Mouse (Mus musculus) ES-E14 (cell line): ENCODE measurements at regions not wholly inside any gene's neighbourhood (a gene's known extent, or its start where the extent isn't known, plus 50 kb on each side); places are given as distances from the start of the nearest gene placed in this dataset.

ENCODE experiments used
- DNase-seq: peaks from one replicate; pipeline ENCODE4 v3.0.0-alpha.2; 2013; ENCODE audit warnings: low read depth, low spot score
- H3K27ac ChIP-seq: 2 replicates; pipeline ENCODE4 v1.5.1; 2012; ENCODE audit warnings: low read depth, mild to moderate bottlenecking, low read length, moderate library complexity, mixed read lengths; ENCODE audit not compliant: poor library complexity, insufficient read depth, severe bottlenecking
- H3K36me3 ChIP-seq: 2 replicates; pipeline ENCODE4 v1.6.1; 2012; ENCODE audit warnings: mild to moderate bottlenecking, low read length, moderate library complexity, mixed read lengths; ENCODE audit not compliant: control insufficient read depth, poor library complexity, insufficient read depth, severe bottlenecking
- H3K4me1 ChIP-seq, 2 experiments: fragments of 150-350 bp in 1 of 2; sonication (generic) in 1 of 2; 2 replicates each; pipeline ENCODE4 v1.6.1; 2012; ENCODE audit warnings: low read length in 2 of 2, mild to moderate bottlenecking in 1 of 2, mixed read lengths in 1 of 2; ENCODE audit not compliant: control insufficient read depth in 2 of 2, insufficient read depth in 2 of 2, poor library complexity in 1 of 2
- H3K4me3 ChIP-seq, 2 experiments: fragments of 150-350 bp in 1 of 2; sonication (generic) in 1 of 2; 2 replicates each; pipeline ENCODE4 v1.5.1; 2012; ENCODE audit warnings: low read length in 2 of 2, low read depth in 1 of 2, mild to moderate bottlenecking in 1 of 2, mixed read lengths in 1 of 2; ENCODE audit not compliant: insufficient read depth in 1 of 2, poor library complexity in 1 of 2, severe bottlenecking in 1 of 2
- H3K9ac ChIP-seq: 2 replicates; pipeline ENCODE4 v1.6.1; 2012; ENCODE audit warnings: low read depth, mild to moderate bottlenecking, low read length, mixed read lengths; ENCODE audit not compliant: poor library complexity, insufficient read depth, severe bottlenecking
- H3K9me3 ChIP-seq: fragments of 150-350 bp; sonication (generic); 2 replicates; pipeline ENCODE4 v1.6.1; 2012; ENCODE audit warnings: low read depth, mild to moderate bottlenecking, low read length; ENCODE audit not compliant: control insufficient read depth, insufficient read depth
- CHD2 ChIP-seq: IDR thresholded peaks from 2 replicates; pipeline ENCODE4 v1.6.1; 2014; ENCODE audit warnings: mild to moderate bottlenecking, low read depth, low read length, inconsistent platforms
- HCFC1 ChIP-seq: IDR thresholded peaks from 2 replicates; pipeline ENCODE4 v1.6.1; 2012; ENCODE audit warnings: low read length, inconsistent platforms, borderline replicate concordance; ENCODE audit not compliant: insufficient read depth
- MAFK ChIP-seq: IDR thresholded peaks from 2 replicates; pipeline ENCODE4 v1.6.1; 2014; ENCODE audit warnings: mild to moderate bottlenecking, low read depth, low read length, inconsistent platforms; ENCODE audit not compliant: insufficient read depth
- ZC3H11A ChIP-seq: IDR thresholded peaks from 2 replicates; pipeline ENCODE4 v1.6.1; 2012; ENCODE audit warnings: low read depth, mild to moderate bottlenecking, inconsistent platforms, low read length, borderline replicate concordance
- ZNF384 ChIP-seq: IDR thresholded peaks from 2 replicates; pipeline ENCODE4 v1.6.1; 2012; ENCODE audit warnings: low read depth, low read length, inconsistent platforms
- in situ Hi-C, 2 experiments: fragments of 600-800 bp; cut with MboI; formaldehyde crosslinking; loops; one replicate each; pipeline ENCODE4 v1.15.1; 2025; ENCODE audit warnings: low sequenced_read_pairs in 2 of 2, inconsistent platforms in 1 of 2; ENCODE audit not compliant: unreplicated experiment in 2 of 2

DNA sequence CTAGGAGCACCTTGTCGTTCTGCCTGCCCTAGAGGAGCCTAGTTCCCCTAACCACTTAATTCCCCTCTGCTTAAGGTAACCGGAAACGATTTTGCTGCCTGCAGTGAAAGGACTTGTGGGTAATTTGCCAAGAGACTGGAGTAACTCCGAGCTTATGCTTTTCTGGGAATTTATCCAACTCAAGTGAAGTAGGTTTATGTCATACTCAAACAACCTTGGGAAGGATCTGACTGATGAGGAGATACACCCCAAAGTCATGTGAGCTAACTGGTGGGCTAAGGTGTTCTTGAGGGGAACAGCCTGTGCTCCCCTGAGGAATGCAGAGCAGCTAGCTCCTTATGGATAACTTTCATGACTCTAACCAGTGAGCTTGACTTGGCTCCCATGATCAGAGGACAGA is 155.7 kb upstream of the Ttc29 start:
- H3K36me3 ChIP-seq: no peaks in the 10 kb centered on the region
- H3K9me3 ChIP-seq: no peaks in the 10 kb centered on the region
- H3K4me1 ChIP-seq: no peaks in the 10 kb centered on the region; a peak in 1 of 4 replicates
- no peak for DNase-seq
- in situ Hi-C loops: loop anchor here in 1 of 2 experiments (25.0 kb wide), 1 partner anchor 405 kb away; no protein-coding TSS in a partner anchor
- TF ChIP-seq ZC3H11A: no peak
- TF ChIP-seq HCFC1: no peak
- TF ChIP-seq MAFK: no peak
- no peak overlapping the region for H3K4me3 ChIP-seq
- no peak overlapping the region for H3K27ac ChIP-seq
- H3K9ac ChIP-seq: no peak overlapping the region

DNA sequence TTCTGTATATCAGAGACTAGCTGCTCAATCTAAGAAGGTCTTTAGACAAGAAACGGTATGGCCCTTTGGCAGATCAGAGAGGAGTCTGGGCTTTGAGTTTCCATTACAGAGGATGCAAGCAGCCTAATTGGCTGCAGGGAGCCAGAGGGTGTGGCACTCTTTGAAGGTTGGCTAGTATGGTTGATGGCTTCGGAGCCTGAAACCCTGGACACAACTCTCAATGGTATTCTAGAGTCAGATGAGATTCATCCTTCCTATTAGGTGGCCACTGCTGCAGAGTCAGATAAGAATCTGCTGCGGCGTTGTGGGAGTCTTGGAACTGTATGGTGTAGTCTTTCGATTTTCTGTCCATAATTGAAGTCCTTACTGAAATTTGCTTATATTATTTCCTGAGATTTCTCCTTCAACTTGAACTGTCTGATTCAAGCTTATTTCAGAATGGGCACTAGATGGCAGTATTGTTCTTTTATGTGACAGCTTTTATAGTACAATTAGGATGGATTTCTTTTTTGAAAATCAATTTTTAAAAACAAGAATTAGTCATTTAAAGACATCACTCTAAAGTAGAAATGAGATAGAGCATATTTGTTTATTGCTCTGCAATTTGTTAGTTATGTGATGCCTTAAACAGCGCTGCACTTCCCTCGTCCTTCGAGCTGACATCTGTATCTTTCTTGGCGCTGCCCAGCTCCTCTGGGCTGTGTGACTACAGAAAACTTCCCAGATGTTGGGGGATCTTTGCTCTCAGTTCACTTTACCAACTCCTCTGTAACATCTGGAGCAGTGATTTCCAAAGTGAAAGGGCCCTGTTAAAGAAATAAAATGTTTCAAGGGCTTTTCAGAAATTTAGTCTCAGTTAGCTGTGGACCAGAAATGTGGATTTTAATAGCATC is 151.0 kb upstream of the Ttc29 start:
- Histone ChIP-seq H3K27ac (no peak overlapping the region), H3K4me1 (peaks cover 3 to 10% of the 10 kb centered on the region in 2 experiments; a peak in 2 of 4 replicates), H3K4me3 (no peak overlapping the region), H3K9ac (no peak overlapping the region), H3K9me3 (no peaks in the 10 kb centered on the region), H3K36me3 (no peaks in the 10 kb centered on the region)
- no peak for DNase-seq
- in situ Hi-C loops: loop anchor here (10.0 to 25.0 kb wide), 3 partner anchors 63 to 403 kb away; no protein-coding TSS in a partner anchor
- TF ChIP-seq ZC3H11A (peak; percentile 73), MAFK (no peak), HCFC1 (no peak)

DNA sequence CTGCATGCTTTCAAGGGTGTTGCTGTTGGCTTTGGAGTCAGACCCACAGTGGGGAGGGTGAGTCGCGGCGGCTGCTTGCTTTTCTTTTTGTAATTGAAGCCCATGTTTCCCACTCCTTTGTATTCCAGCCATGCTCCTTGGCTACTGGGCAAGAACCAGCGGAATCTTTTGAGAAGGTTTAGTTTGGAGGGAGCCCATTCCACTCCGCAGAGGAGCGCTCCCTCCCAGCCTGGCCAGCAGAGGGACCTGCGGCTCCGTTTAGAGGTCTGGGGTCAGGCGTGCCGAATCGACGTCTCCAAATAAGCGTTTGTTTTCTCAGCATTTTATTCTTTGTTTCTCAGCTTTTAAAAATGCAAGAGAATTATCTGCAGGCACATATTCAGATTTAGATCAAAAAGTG is 149.6 kb upstream of the Ttc29 start:
- DNase-seq: no peak
- in situ Hi-C loops: loop anchor here (10.0 to 25.0 kb wide), 3 partner anchors 61 to 401 kb away; no protein-coding TSS in a partner anchor
- no peaks in the 10 kb centered on the region for H3K36me3 ChIP-seq
- no peak overlapping the region for H3K27ac ChIP-seq
- H3K9ac ChIP-seq: no peak overlapping the region
- no peaks in the 10 kb centered on the region for H3K9me3 ChIP-seq
- TF ChIP-seq ZC3H11A: peak; percentile 74
- TF ChIP-seq HCFC1: no peak
- no peak for TF ChIP-seq CHD2
- H3K4me3 ChIP-seq: peak overlapping the region in 1 of 2 experiments; percentile 28; a peak in 2 of 4 replicates
- H3K4me1 ChIP-seq: peaks cover 7 to 16% of the 10 kb centered on the region in 2 experiments; a peak in 3 of 4 replicates

DNA sequence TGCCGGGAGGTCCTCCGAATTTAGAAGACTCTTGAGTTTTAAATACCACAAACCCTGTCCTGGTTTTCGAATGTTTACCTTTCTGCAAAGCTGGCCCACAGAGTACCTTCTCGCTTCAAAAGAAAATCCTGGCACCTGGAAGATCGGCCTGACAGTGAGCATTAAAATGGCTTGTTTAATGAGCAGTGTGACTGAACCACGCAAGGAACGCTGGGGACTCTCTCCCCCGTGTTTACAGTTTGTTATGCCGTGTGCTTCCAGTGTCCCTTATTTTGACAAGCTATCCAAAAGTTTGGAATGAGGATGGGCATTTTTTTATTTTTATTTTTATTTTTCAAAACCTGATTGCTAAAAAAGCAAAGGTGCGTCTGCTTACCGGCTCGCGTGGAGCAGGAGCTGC is 148.9 kb upstream of the Ttc29 start:
- in situ Hi-C loops: loop anchor here (10.0 to 25.0 kb wide), 3 partner anchors 61 to 401 kb away; no protein-coding TSS in a partner anchor
- peak overlapping the region; percentile 52; the same call in 1 of the 2 replicates for H3K9ac ChIP-seq
- H3K4me3 ChIP-seq: peak overlapping the region in 1 of 2 experiments; percentile 53; a peak in 2 of 4 replicates
- no peaks in the 10 kb centered on the region for H3K9me3 ChIP-seq
- H3K27ac ChIP-seq: no peak overlapping the region; the same call in 1 of the 2 replicates
- no peak for DNase-seq
- H3K4me1 ChIP-seq: peaks cover 7 to 19% of the 10 kb centered on the region in 2 experiments; a peak in 3 of 4 replicates
- TF ChIP-seq ZNF384 (no peak), HCFC1 (no peak), CHD2 (no peak), ZC3H11A (no peak)
- H3K36me3 ChIP-seq: no peaks in the 10 kb centered on the region
